Mouse (Mus musculus) neural tube, embryonic 14.5 days (tissue): ENCODE results near the gene Zfp119b. TPM values are rescaled to one million over a fixed set of nuclear protein-coding genes. Genes with fewer than 3 reads are reported as not detected.

ENCODE experiments used
- ATAC-seq: fragments of 200-750 bp; cut with Nextera tagmentation; 2 replicates; pipeline ENCODE4 v1.8.0; 2017; ENCODE audit warnings: low read depth, mild to moderate bottlenecking, moderate TSS enrichment, moderate library complexity
- H3K27ac ChIP-seq: fragments of 300-500 bp; sonication (generic); 2 replicates; pipeline ENCODE4 v1.5.1; 2014; ENCODE audit warnings: low read depth, mild to moderate bottlenecking, control low read depth, low read length, moderate library complexity, mixed read lengths
- H3K27me3 ChIP-seq: fragments of 300-500 bp; sonication (generic); 2 replicates; pipeline ENCODE4 v1.6.1; 2014; ENCODE audit warnings: low read length; ENCODE audit not compliant: control insufficient read depth, insufficient read depth
- H3K36me3 ChIP-seq: fragments of 300-500 bp; sonication (generic); 2 replicates; pipeline ENCODE4 v1.6.1; 2014; ENCODE audit warnings: low read length, mixed read lengths; ENCODE audit not compliant: control insufficient read depth, insufficient read depth
- H3K4me1 ChIP-seq: fragments of 300-500 bp; sonication (generic); 2 replicates; pipeline ENCODE4 v1.6.1; 2014; ENCODE audit warnings: low read length; ENCODE audit not compliant: control insufficient read depth, insufficient read depth
- H3K4me2 ChIP-seq: fragments of 300-500 bp; sonication (generic); 2 replicates; pipeline ENCODE4 v1.6.1; 2014; ENCODE audit warnings: mild to moderate bottlenecking, low read depth, low read length, control low read depth
- H3K4me3 ChIP-seq: fragments of 300-500 bp; sonication (generic); 2 replicates; pipeline ENCODE4 v1.5.1; 2014; ENCODE audit warnings: low read depth, low read length, control low read depth, mixed read lengths
- H3K9ac ChIP-seq: fragments of 300-500 bp; sonication (generic); replicated peaks from 2 replicates; pipeline ENCODE4 v1.6.1; 2014; ENCODE audit warnings: low read depth, mild to moderate bottlenecking, control low read depth, low read length, mixed read lengths
- H3K9me3 ChIP-seq: fragments of 300-500 bp; sonication (generic); 2 replicates; pipeline ENCODE4 v1.6.1; 2016; ENCODE audit warnings: low read length; ENCODE audit not compliant: control insufficient read depth
- WGBS: fragments of 180-500 bp; shearing (Covaris S2); extraction: QIAGEN DNeasy Blood & Tissue Kit; methylation state at CpG from one replicate; pipeline ENCODE4 v1.1.7; 2014; 5-methylcytosine and 5-hydroxymethylcytosine counted together
- polyA plus RNA-seq: library from polyadenylated mRNA; unstranded; fragments of >200 nt; fragmentation: Nextera tagmentation; extraction: Ambion mirVana; gene quantifications from 2 replicates; pipeline ENCODE4 v1.2.1, GENCODE M21; 2014

Zfp119b gene
- polyA plus RNA-seq, 1 experiment from 2014 or later, result 9.8 TPM

DNA sequence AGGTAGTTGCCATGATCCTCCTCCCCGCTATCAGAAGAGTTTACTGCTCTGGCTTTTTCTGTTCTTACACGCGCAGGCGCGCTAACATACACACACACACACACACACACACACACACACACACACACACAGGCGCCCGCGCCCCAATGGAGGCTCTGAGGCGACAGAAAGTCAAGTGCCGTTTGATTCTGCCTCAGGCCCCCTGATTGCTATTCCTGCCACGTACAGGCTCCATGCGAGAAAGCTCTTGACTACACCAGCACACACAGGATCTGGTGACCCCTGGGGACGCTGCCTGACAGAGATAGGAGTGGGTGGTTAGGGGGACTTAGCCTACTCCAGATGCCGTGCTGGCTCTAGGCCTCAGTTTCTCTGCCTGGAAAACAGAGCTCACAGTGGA is 20.3 kb upstream of the Zfp119b start:
- ATAC-seq, result peak; percentile 72
- Histone ChIP-seq H3K4me2 (peak overlapping the region; percentile 59), H3K9me3 (no peaks in the 10 kb centered on the region), H3K4me1 (peaks cover 20% of the 10 kb centered on the region), H3K9ac (peak overlapping the region; percentile 96), H3K27ac (peak overlapping the region; percentile 90), H3K36me3 (peaks cover 13% of the 10 kb centered on the region), H3K4me3 (peak overlapping the region; percentile 65; the same call in 1 of the 2 replicates), H3K27me3 (no peaks in the 10 kb centered on the region)
- 7% methylated on average over 14 of the region's 14 CpGs for WGBS

- H3K9ac ChIP-seq, result no peak overlapping the region
- H3K4me2 ChIP-seq, result no peak overlapping the region
- ATAC-seq, result no peak
- no peak overlapping the region for H3K4me3 ChIP-seq
- 40% methylated on average over 7 of the region's 7 CpGs for WGBS
- H3K27me3 ChIP-seq, result no peaks in the 10 kb centered on the region
- peaks cover 20% of the 10 kb centered on the region for H3K4me1 ChIP-seq
- H3K27ac ChIP-seq, result no peak overlapping the region
- no peaks in the 10 kb centered on the region for H3K9me3 ChIP-seq
- H3K36me3 ChIP-seq, result peaks cover 6% of the 10 kb centered on the region
Measured at GRCm38 (mm10) chr17:55968210-55968609, 18.9 kb upstream of the Zfp119b start.

- no peak overlapping the region for H3K4me3 ChIP-seq
- no peak for ATAC-seq
- no peak overlapping the region for H3K9ac ChIP-seq
- no peaks in the 10 kb centered on the region for H3K27me3 ChIP-seq
- 97% methylated on average over 4 of the region's 4 CpGs for WGBS
- H3K27ac ChIP-seq, result no peak overlapping the region
- peaks cover 1% of the 10 kb centered on the region; the same call in 1 of the 2 replicates for H3K36me3 ChIP-seq
- no peaks in the 10 kb centered on the region for H3K9me3 ChIP-seq
- H3K4me2 ChIP-seq, result no peak overlapping the region
- H3K4me1 ChIP-seq, result peaks cover 20% of the 10 kb centered on the region
Measured at GRCm38 (mm10) chr17:55967186-55967585, 17.9 kb upstream of the Zfp119b start.

DNA sequence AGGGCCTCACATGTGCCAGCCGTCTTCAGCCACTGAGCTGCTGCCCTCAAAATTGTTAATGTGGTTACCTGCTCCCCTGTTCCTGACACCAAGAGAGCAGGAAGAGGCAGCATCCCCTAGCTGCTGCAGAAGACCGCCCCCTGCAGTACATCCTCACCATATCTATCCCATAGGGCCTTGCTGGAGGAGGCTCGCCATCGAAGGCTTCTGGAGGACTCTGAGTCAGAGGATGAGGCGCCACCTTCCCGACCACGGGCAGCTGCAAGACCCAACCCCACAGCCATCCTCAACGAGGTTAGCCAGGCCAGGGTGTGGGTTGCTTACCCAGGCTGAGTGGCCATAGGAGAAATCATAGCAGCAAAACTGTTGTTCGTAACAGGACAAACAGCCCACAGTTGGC is 15.7 kb upstream of the Zfp119b start:
- H3K4me2 ChIP-seq, result no peak overlapping the region
- no peak for ATAC-seq
- no peaks in the 10 kb centered on the region for H3K27me3 ChIP-seq
- 83% methylated on average over 9 of the region's 9 CpGs for WGBS
- peaks cover 6% of the 10 kb centered on the region; the same call in 1 of the 2 replicates for H3K36me3 ChIP-seq
- H3K9me3 ChIP-seq, result no peaks in the 10 kb centered on the region
- no peak overlapping the region for H3K9ac ChIP-seq
- H3K4me3 ChIP-seq, result no peak overlapping the region
- peaks cover 15% of the 10 kb centered on the region for H3K4me1 ChIP-seq
- H3K27ac ChIP-seq, result no peak overlapping the region

DNA sequence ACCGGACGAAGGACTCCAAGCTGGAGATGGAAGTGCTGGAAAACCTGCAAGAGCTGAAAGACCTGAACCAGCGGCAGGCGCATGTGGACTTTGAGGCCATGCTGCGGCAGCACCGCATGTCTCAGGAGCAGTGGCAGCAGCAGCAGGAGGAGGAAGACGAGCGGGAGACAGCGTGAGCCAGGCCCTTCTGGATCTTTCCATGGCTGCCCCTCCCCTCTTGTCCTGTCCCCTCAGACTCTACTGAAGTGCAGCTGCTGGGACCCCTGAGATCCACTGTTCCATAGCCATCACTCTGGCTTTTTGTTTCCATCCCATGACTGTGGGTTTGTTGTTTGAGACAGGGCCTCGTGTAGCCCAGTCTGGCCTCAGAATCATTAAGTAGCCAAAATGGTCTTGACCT is 15.2 kb upstream of the Zfp119b start:
- H3K27ac ChIP-seq, result no peak overlapping the region
- 92% methylated on average over 10 of the region's 10 CpGs for WGBS
- no peak overlapping the region for H3K4me3 ChIP-seq
- ATAC-seq, result no peak
- H3K36me3 ChIP-seq, result peaks cover 6% of the 10 kb centered on the region; the same call in 1 of the 2 replicates
- no peaks in the 10 kb centered on the region for H3K9me3 ChIP-seq
- H3K4me2 ChIP-seq, result no peak overlapping the region
- H3K9ac ChIP-seq, result no peak overlapping the region
- no peaks in the 10 kb centered on the region for H3K27me3 ChIP-seq
- peaks cover 14% of the 10 kb centered on the region for H3K4me1 ChIP-seq

DNA sequence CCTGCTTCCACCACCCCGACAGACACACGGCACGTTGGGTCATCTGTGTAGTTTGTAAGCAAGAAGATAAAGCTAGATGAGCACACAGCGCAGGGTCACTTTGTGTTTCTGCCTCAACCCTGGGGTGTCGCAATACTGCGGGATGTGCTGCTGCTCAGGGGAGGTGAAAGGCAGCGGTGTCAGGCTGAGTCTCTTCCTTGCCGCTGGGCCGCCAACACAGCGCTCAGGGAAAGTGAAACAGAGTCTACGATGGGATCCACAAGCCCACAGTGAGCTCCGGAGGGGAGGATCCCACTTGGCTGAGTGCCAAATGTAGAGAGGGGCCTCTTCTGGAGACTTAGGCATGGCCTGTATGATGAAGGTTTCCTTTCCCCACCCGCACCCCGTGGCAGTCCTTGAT is 13.9 kb upstream of the Zfp119b start:
- H3K9ac ChIP-seq, result no peak overlapping the region
- H3K27me3 ChIP-seq, result no peaks in the 10 kb centered on the region
- H3K4me3 ChIP-seq, result no peak overlapping the region
- H3K4me1 ChIP-seq, result peaks cover 9% of the 10 kb centered on the region
- no peak for ATAC-seq
- H3K4me2 ChIP-seq, result no peak overlapping the region
- H3K36me3 ChIP-seq, result peaks cover 6% of the 10 kb centered on the region; the same call in 1 of the 2 replicates
- H3K27ac ChIP-seq, result no peak overlapping the region
- WGBS, result 79% methylated on average over 14 of the region's 14 CpGs
- H3K9me3 ChIP-seq, result no peaks in the 10 kb centered on the region

- Histone ChIP-seq H3K9ac (no peak overlapping the region), H3K36me3 (peaks cover 6% of the 10 kb centered on the region; the same call in 1 of the 2 replicates), H3K9me3 (no peaks in the 10 kb centered on the region), H3K4me3 (no peak overlapping the region), H3K4me1 (peaks cover 14% of the 10 kb centered on the region), H3K4me2 (no peak overlapping the region), H3K27me3 (no peaks in the 10 kb centered on the region), H3K27ac (no peak overlapping the region)
- ATAC-seq, result no peak
- 94% methylated on average over 7 of the region's 7 CpGs for WGBS
Measured at GRCm38 (mm10) chr17:55961631-55962030, 12.3 kb upstream of the Zfp119b start.

- no peak for ATAC-seq
Measured at GRCm38 (mm10) chr17:55960791-55961190, 11.5 kb upstream of the Zfp119b start.

DNA sequence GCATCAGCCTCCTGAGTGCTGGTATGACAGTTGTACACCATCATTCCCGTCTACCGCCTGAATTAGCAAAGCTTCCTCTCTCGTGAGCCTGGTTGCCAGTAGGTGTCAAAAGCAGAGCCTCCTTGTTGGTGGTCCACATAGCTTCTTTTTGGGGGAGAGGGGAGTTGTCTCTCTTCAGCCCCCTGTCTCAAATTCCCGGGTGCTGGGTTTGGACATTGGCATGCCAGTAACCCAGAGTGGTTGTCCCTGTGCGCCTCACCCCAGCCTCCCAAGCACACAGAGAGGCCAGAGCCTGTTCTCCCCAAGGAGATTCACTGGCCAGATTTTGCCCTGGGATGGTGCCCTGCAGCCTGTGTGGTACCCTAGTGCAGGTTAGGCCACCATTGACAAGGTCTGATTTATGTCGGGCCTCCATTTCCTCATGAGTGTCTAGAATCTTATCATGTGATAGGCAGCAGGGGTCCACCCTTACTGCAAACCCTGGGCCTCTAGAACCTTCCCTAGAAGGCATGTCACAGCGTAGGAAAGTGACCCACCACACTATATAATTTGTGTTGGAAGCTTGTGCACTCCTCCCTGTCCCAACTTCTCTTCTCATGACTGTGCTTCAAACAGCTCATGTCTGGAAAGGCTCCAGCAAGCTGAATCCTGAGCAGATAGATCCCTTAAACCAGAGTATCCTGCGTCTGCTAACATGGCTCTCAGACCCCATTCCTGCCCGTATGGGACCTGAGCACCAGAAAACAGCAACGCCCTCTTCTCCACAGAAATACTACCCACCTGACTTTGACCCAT is 10.8 kb upstream of the Zfp119b start:
- peak overlapping the region; percentile 60 for H3K9ac ChIP-seq
- no peak for ATAC-seq
- peaks cover 6% of the 10 kb centered on the region; the same call in 1 of the 2 replicates for H3K36me3 ChIP-seq
- H3K9me3 ChIP-seq, result no peaks in the 10 kb centered on the region
- H3K4me1 ChIP-seq, result peaks cover 14% of the 10 kb centered on the region
- 82% methylated on average over 10 of the region's 10 CpGs for WGBS
- peak overlapping the region; percentile 91 for H3K27ac ChIP-seq
- H3K27me3 ChIP-seq, result no peaks in the 10 kb centered on the region
- peak overlapping the region; percentile 49 for H3K4me3 ChIP-seq
- peak overlapping the region; percentile 38 for H3K4me2 ChIP-seq

More at GRCm38 (mm10) chr17:55960791-55961190, 11.5 kb upstream of the Zfp119b start:
- Histone ChIP-seq H3K9ac (no peak overlapping the region), H3K9me3 (no peaks in the 10 kb centered on the region), H3K36me3 (peaks cover 6% of the 10 kb centered on the region; the same call in 1 of the 2 replicates), H3K4me3 (no peak overlapping the region), H3K4me2 (no peak overlapping the region), H3K4me1 (peaks cover 14% of the 10 kb centered on the region), H3K27me3 (no peaks in the 10 kb centered on the region), H3K27ac (no peak overlapping the region)
